Mouse (Mus musculus) bone marrow macrophage, adult 2 months (primary cell): ENCODE results near the gene Mslnl.

Source experiments
- CTCF ChIP-seq: IDR thresholded peaks from 2 replicates; pipeline ENCODE4 v1.5.1; 2012; ENCODE audit warnings: low read depth, mild to moderate bottlenecking, low read length, moderate library complexity
- POLR2A ChIP-seq: IDR thresholded peaks from 2 replicates; pipeline ENCODE4 v1.6.1; 2012; ENCODE audit warnings: mild to moderate bottlenecking, low read depth, low read length, borderline replicate concordance

- TF ChIP-seq CTCF = no peak
- TF ChIP-seq POLR2A = no peak
Observed at GRCm38 (mm10) chr17:25786781-25787504, 51.1 kb downstream of the Mslnl start.
